Mouse (Mus musculus) megakaryocyte, adult 5-6 weeks (primary cell): ENCODE results near the gene Fam205a3. TPM values are rescaled to one million over a fixed set of nuclear protein-coding genes. Genes with fewer than 3 reads are reported as not detected.
"Not testable (repeated sequence)": the region's sequence is repeated elsewhere in the genome, so short reads cannot be mapped to it uniquely, and the experiment has no call there.

Experiments used
- ATAC-seq: 2 replicates; pipeline ENCODE4 v1.8.0; 2016; ENCODE audit warnings: mild to moderate bottlenecking, inconsistent platforms; ENCODE audit not compliant: poor library complexity, severe bottlenecking
- total RNA-seq, 2 experiments: library from RNA; stranded (forward) in 1 of 2; stranded (reverse) in 1 of 2; fragments of 153-499, 151-499 nt in 1 of 2; fragments of 221-1000, 200-1000 nt in 1 of 2; gene quantifications; 2 replicates each; pipeline versions ENCODE4 v1.2.3 to v1.2.4; 2015 to 2017

The Fam205a3 gene
- 0.09 TPM in 1 of 2 replicates, not detected in the other for total RNA-seq (2015)
- total RNA-seq (2017): not detected in 2 replicates

GRCm38 (mm10) chr4:42318034-42318433 lies at the start of gene Fam205a3:
TSS of gene Fam205a3 (plus strand) at chr4:42318334.
- not testable (repeated sequence) for ATAC-seq

GRCm38 (mm10) chr4:42293967-42294366 lies 24.2 kb upstream of the Fam205a3 start, which contains the start of gene Gm21953:
TSS of gene Gm21953 (plus strand) at chr4:42294267.
- ATAC-seq: not testable (repeated sequence)

Other genes starting within 250 kb of the Fam205a3 start
- not detected in 2 replicates for gene Gm3893, start 227.1 kb upstream of the Fam205a3 start, total RNA-seq (2015)
- not detected in 2 replicates for gene Gm3893, start 227.1 kb upstream of the Fam205a3 start, total RNA-seq (2017)
- not detected in 2 replicates for gene Gm13304, start 203.5 kb upstream of the Fam205a3 start, total RNA-seq (2015)
- not detected in 2 replicates for gene Gm13304, start 203.5 kb upstream of the Fam205a3 start, total RNA-seq (2017)
- not detected in 2 replicates for gene Gm13306, start 164.9 kb upstream of the Fam205a3 start, total RNA-seq (2015)
- not detected in 2 replicates for gene Gm13306, start 164.9 kb upstream of the Fam205a3 start, total RNA-seq (2017)
- 0.36 TPM in 1 of 2 replicates, not detected in the other for gene Gm13305, start 149.7 kb upstream of the Fam205a3 start, total RNA-seq (2015)
- gene Gm13305, start 149.7 kb upstream of the Fam205a3 start, total RNA-seq (2017): 1.1 TPM in 1 of 2 replicates, not detected in the other
- not detected in 2 replicates for gene Gm10600, start 77.7 kb upstream of the Fam205a3 start, total RNA-seq (2015)
- gene Gm10600, start 77.7 kb upstream of the Fam205a3 start, total RNA-seq (2017): not detected in 2 replicates
- gene Ccl21b, start 62.6 kb upstream of the Fam205a3 start, total RNA-seq (2015): not detected in 2 replicates
- not detected in 2 replicates for gene Ccl21b, start 62.6 kb upstream of the Fam205a3 start, total RNA-seq (2017)
- not detected in 2 replicates for gene Gm21953, start 24.1 kb upstream of the Fam205a3 start, total RNA-seq (2015)
- gene Gm21953, start 24.1 kb upstream of the Fam205a3 start, total RNA-seq (2017): not detected in 2 replicates
- gene Gm21586, start 121.0 kb downstream of the Fam205a3 start, total RNA-seq (2015): not detected in 2 replicates
- not detected in 2 replicates for gene Gm21586, start 121.0 kb downstream of the Fam205a3 start, total RNA-seq (2017)
- not detected in 2 replicates for gene Gm2163, start 148.4 kb downstream of the Fam205a3 start, total RNA-seq (2015)
- gene Gm2163, start 148.4 kb downstream of the Fam205a3 start, total RNA-seq (2017): 0.16 TPM in 1 of 2 replicates, not detected in the other
- 0.09 TPM in 1 of 2 replicates, not detected in the other for gene Fam205a2, start 209.8 kb downstream of the Fam205a3 start, total RNA-seq (2015)
- gene Fam205a2, start 209.8 kb downstream of the Fam205a3 start, total RNA-seq (2017): not detected in 2 replicates